Mouse (Mus musculus) thymus, postnatal 0 days (tissue): Measurements from ENCODE around the gene 2310034G01Rik. TPM values are rescaled to one million over a fixed set of nuclear protein-coding genes. Genes with fewer than 3 reads are reported as not detected.

Experiments used
- DNase-seq: peaks from one replicate; pipeline ENCODE4 v3.0.0-alpha.2; 2015; ENCODE audit warnings: low spot score
- polyA plus RNA-seq: library from polyadenylated mRNA; unstranded; fragments of >200 nt; fragmentation: Nextera tagmentation; extraction: Ambion mirVana; gene quantifications from 2 replicates; pipeline ENCODE4 v1.2.1, GENCODE M21; 2015

Gene 2310034G01Rik
- polyA plus RNA-seq, result 1.1 and 1.5 TPM in 2 replicates

- no peak for DNase-seq
These were observed at the start of gene 2310034G01Rik for GRCm38 (mm10) chr19:46350168-46350932. Gene 2310034G01Rik, minus strand, starts transcription at chr19:46350302.

GRCm38 (mm10) chr19:46399886-46400285 is 49.8 kb upstream of the 2310034G01Rik start:
- DNase-seq, result no peak

- DNase-seq, result no peak
These were observed 49.3 kb upstream of the 2310034G01Rik start for GRCm38 (mm10) chr19:46399372-46399771.

- DNase-seq, result peak; percentile 3
These were observed 48.3 kb upstream of the 2310034G01Rik start for GRCm38 (mm10) chr19:46398401-46398800.

- peak; percentile 41 for DNase-seq
These were observed 47.4 kb upstream of the 2310034G01Rik start for GRCm38 (mm10) chr19:46397436-46398001.

- DNase-seq, result peak; percentile 99
These were observed 46.8 kb upstream of the 2310034G01Rik start, which contains the start of gene Sufu for GRCm38 (mm10) chr19:46396686-46397435. Gene Sufu, plus strand, starts transcription at chr19:46396896.

GRCm38 (mm10) chr19:46396109-46396508 is 46.0 kb upstream of the 2310034G01Rik start:
- no peak for DNase-seq

GRCm38 (mm10) chr19:46395109-46396009 is 45.3 kb upstream of the 2310034G01Rik start, which contains the start of gene Actr1a:
Gene Actr1a, minus strand, starts transcription at chr19:46395748.
- peak; percentile 100 for DNase-seq

- DNase-seq, result no peak
These were observed 44.6 kb upstream of the 2310034G01Rik start for GRCm38 (mm10) chr19:46394712-46395108.

GRCm38 (mm10) chr19:46392018-46392417 is 41.9 kb upstream of the 2310034G01Rik start:
- peak; percentile 35 for DNase-seq

- DNase-seq, result no peak
These were observed 39.8 kb upstream of the 2310034G01Rik start for GRCm38 (mm10) chr19:46389872-46390271.

- no peak for DNase-seq
These were observed 32.2 kb upstream of the 2310034G01Rik start for GRCm38 (mm10) chr19:46382275-46382674.

GRCm38 (mm10) chr19:46375891-46376290 is 25.8 kb upstream of the 2310034G01Rik start:
- no peak for DNase-seq

- no peak for DNase-seq
These were observed 25.4 kb upstream of the 2310034G01Rik start for GRCm38 (mm10) chr19:46375489-46375888.

- no peak for DNase-seq
These were observed 24.5 kb upstream of the 2310034G01Rik start for GRCm38 (mm10) chr19:46374477-46375088.

- no peak for DNase-seq
These were observed 19.1 kb upstream of the 2310034G01Rik start for GRCm38 (mm10) chr19:46369204-46369603.

GRCm38 (mm10) chr19:46367798-46368590 is 17.9 kb upstream of the 2310034G01Rik start:
- DNase-seq, result no peak

- DNase-seq, result no peak
These were observed 13.3 kb upstream of the 2310034G01Rik start for GRCm38 (mm10) chr19:46363294-46364009.

GRCm38 (mm10) chr19:46362104-46362503 is 12.0 kb upstream of the 2310034G01Rik start:
- no peak for DNase-seq
